Mouse (Mus musculus): ENCODE data around the gene Laptm4a.

DNA sequence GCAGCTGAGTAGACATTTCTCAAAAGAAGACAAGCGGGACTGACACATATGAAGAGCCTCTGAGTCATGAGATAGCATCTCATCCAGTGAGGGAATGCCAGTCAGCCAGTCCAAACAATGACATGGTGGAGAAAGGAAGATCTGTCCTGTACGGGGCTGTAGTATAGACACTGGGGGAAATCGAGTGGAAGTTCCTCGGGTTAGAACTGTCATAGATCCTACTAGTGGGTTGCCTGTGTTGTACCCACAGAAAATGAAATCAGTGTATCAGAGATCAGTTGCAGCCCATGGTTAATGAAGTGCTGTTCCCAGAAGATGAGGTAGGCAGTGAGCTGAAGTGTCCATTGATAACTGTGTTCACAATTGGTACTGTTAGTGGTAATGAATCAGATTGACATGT, 7.3 kb downstream of the Laptm4a start:
- TF ChIP-seq CTCF (IDR thresholded peaks at IDR 0.05; ENCODE audit: insufficient read depth, low read length) (no peak), POLR2A (IDR thresholded peaks at IDR 0.05; ENCODE audit: borderline replicate concordance, extremely low read depth, low read depth, low read length) (no peak)

Data from lung, adult 2 months (tissue).